Mouse (Mus musculus) MEL (cell line): ENCODE results near the gene Cd83.

ENCODE experiments used
- CTCF ChIP-seq, 3 experiments: IDR thresholded peaks in 2 of 3; conservative IDR thresholded peaks in 1 of 3; 2 replicates each; pipeline ENCODE4 v1.5.1; 2011 to 2012; ENCODE audit warnings: low read length in 3 of 3, low read depth in 2 of 3, mild to moderate bottlenecking in 2 of 3, improper control_type of control experiment in 1 of 3, inconsistent platforms in 1 of 3, mixed read lengths in 1 of 3, moderate library complexity in 1 of 3; ENCODE audit not compliant: control insufficient read depth in 1 of 3, insufficient read depth in 1 of 3, poor library complexity in 1 of 3, severe bottlenecking in 1 of 3
- JUND ChIP-seq: IDR thresholded peaks from 2 replicates; pipeline ENCODE4 v1.6.1; 2011; ENCODE audit warnings: low read depth, mild to moderate bottlenecking, improper control_type of control experiment, low read length
- MAX ChIP-seq: IDR thresholded peaks from 2 replicates; pipeline ENCODE4 v1.6.1; 2011; ENCODE audit warnings: low read length, improper control_type of control experiment
- MYB ChIP-seq: IDR thresholded peaks from 2 replicates; pipeline ENCODE4 v1.6.1; 2011; ENCODE audit warnings: mild to moderate bottlenecking, low read depth, low read length, improper control_type of control experiment
- MYC ChIP-seq: IDR thresholded peaks from 2 replicates; pipeline ENCODE4 v1.6.1; 2011; ENCODE audit warnings: low read depth, mild to moderate bottlenecking, low read length, improper control_type of control experiment, moderate library complexity
- POLR2A ChIP-seq, 2 experiments: IDR thresholded peaks; 2 replicates each; pipeline ENCODE4 v1.6.1; 2011 to 2012; ENCODE audit warnings: low read length in 2 of 2, mild to moderate bottlenecking in 2 of 2, control low read depth in 1 of 2, improper control_type of control experiment in 1 of 2, low read depth in 1 of 2, moderate library complexity in 1 of 2; ENCODE audit not compliant: control insufficient read depth in 1 of 2, insufficient read depth in 1 of 2, poor library complexity in 1 of 2
- RAD21 ChIP-seq: IDR thresholded peaks from 2 replicates; pipeline ENCODE4 v1.6.1; 2011; ENCODE audit warnings: mild to moderate bottlenecking, low read depth, low read length, improper control_type of control experiment
- TCF12 ChIP-seq: IDR thresholded peaks from 2 replicates; pipeline ENCODE4 v1.6.1; 2014; ENCODE audit warnings: low read depth, mild to moderate bottlenecking, inconsistent platforms, low read length, improper control_type of control experiment, moderate library complexity
- USF2 ChIP-seq, 2 experiments: IDR thresholded peaks; 2 replicates each; pipeline ENCODE4 v1.6.1; 2011 to 2012; ENCODE audit warnings: improper control_type of control experiment in 2 of 2, low read length in 2 of 2, borderline replicate concordance in 1 of 2, inconsistent platforms in 1 of 2, low read depth in 1 of 2, mild to moderate bottlenecking in 1 of 2; ENCODE audit not compliant: insufficient read depth in 1 of 2
- ZC3H11A ChIP-seq: IDR thresholded peaks from 2 replicates; pipeline ENCODE4 v1.6.1; 2012; ENCODE audit warnings: low read depth, mild to moderate bottlenecking, inconsistent platforms, low read length, improper control_type of control experiment
- ZKSCAN1 ChIP-seq: IDR thresholded peaks from 2 replicates; pipeline ENCODE4 v1.6.1; 2012; ENCODE audit warnings: low read depth, mild to moderate bottlenecking, inconsistent platforms, low read length, improper control_type of control experiment, moderate library complexity
- ZMIZ1 ChIP-seq: IDR thresholded peaks from 2 replicates; pipeline ENCODE4 v1.6.1; 2012; ENCODE audit warnings: low read depth, mild to moderate bottlenecking, inconsistent platforms, low read length, improper control_type of control experiment, moderate library complexity
- ZNF384 ChIP-seq: IDR thresholded peaks from 2 replicates; pipeline ENCODE4 v1.6.1; 2012; ENCODE audit warnings: low read depth, mild to moderate bottlenecking, inconsistent platforms, low read length, improper control_type of control experiment

DNA sequence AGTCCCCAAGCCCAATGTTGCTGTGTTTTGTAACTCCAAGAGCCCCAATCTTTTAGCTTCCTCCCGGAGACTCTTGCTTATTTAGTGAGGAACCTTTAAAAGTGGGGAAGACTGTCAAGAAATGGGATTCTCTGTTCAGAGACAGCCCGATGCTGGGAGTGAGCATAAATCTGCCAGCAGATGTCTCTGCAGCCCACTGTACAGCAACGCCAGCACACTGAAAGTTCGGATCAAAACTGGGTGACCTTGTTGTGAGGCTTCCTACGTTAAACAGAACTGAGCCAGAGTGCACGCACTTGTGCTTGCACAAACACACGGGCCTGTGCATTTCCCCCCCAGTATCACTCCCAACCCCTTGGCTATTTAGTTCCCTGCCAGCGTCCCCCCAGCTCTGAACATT is 10.8 kb downstream of the Cd83 start:
- no peak for TF ChIP-seq CTCF (IDR thresholded peaks at IDR 0.05 in 2 of 3, conservative IDR thresholded peaks at IDR 0.05 in 1 of 3; ENCODE audit: control insufficient read depth in 1 of 3, insufficient read depth in 1 of 3, low read depth in 2 of 3, low read length in 3 of 3, poor library complexity in 1 of 3, severe bottlenecking in 1 of 3)
- TF ChIP-seq POLR2A (IDR thresholded peaks at IDR 0.05; ENCODE audit: control insufficient read depth in 1 of 2, insufficient read depth in 1 of 2, low read depth in 1 of 2, low read length in 2 of 2, poor library complexity in 1 of 2): no peak
- no peak for TF ChIP-seq MYB
- no peak for TF ChIP-seq MYC
- no peak for TF ChIP-seq ZKSCAN1
- no peak for TF ChIP-seq ZMIZ1
- no peak for TF ChIP-seq ZNF384
- TF ChIP-seq USF2 (IDR thresholded peaks at IDR 0.05; ENCODE audit: borderline replicate concordance in 1 of 2, insufficient read depth in 1 of 2, low read depth in 1 of 2, low read length in 2 of 2): no peak
- TF ChIP-seq ZC3H11A: no peak
- TF ChIP-seq RAD21: no peak; the same call in 1 of the 2 replicates
- no peak for TF ChIP-seq MAX
- TF ChIP-seq TCF12: no peak
- no peak for TF ChIP-seq JUND
